Mouse (Mus musculus): ENCODE results near the gene Cdc34. TPM values are rescaled to one million over a fixed set of nuclear protein-coding genes. Genes with fewer than 3 reads are reported as not detected.
"Not testable (repeated sequence)": the region's sequence is repeated elsewhere in the genome, so short reads cannot be mapped to it uniquely, and the experiment has no call there.

Cdc34 gene
- total RNA-seq, 2 experiments from 2014 or later, result 307 to 315 TPM

- no peak for DNase-seq (ENCODE audit: low spot score in 2 of 2)
These were observed 11.8 kb downstream of the Cdc34 start for GRCm38 (mm10) chr10:79693580-79694378.

GRCm38 (mm10) chr10:79694379-79694655 lies 12.3 kb downstream of the Cdc34 start:
- no peak for DNase-seq (ENCODE audit: low spot score in 2 of 2)

DNA sequence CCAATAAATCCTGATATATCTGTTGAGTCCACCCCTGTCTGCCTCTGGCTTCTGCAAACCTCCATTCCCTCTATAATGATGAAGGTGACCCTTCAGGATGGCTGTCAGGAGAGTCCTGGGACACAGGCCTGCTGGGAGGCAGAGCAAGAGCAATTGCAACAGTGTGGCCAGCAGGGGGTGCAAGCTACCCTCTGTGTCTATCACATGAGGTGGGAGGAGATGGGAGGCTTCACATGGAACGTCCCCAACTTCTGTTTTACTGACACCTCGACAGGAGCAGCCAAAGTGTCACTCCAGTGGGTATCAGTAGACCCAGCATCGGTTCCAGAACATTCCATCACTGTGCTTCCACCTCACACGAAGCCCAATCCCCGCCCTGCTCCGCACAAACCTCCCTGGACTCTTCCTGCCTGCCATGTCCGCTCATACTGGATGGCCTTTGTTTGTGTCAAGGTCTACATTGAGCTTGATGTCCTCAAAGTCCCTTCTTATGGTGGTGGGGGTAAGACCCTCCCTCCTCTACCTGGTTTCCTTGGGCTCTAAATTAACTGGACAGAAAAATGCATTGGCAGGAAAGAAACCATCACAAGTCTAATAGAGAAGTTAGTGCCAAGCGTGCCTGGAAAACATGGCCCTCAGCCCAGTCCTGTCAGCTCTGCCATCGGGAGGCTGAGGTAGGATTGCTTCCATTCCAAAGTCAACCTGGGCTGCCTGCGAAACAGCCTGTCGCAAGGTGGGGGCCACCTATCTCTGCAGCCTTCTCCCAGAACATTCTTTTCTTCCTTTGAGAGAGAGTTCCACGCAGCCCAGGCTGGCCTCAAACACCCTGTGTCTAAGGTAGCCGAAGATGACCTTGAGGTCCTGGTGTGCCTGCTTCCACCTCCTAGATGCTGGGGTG lies 13.5 kb downstream of the Cdc34 start:
- DNase-seq (ENCODE audit: low spot score in 2 of 2), result peak; percentile 66 to 83

DNA sequence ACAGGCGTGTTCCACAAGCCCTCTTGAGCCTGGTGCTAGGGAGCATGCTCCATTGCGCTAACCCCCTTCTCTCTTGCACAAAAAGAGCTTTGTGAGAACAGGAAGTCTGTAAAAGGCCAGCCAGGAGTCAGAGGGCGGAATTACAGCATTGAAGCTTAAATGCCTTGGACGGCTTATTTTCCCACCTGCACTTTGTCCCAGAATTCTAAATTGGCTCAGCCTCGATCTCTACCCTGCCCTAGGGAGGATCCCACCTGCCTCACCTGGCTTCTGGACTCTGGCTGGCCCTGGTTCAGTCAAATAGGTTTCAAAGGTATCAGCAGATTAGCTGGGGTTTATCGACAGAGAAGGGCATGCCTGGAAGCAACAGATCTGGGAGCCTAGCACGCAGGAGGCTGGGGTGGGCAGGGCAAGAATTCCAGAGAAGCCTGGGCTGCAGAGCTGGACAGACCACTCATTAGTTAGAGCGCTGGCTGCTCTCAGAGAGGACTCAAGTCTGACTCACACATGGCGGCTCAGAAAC lies 14.2 kb downstream of the Cdc34 start:
- no peak for DNase-seq (ENCODE audit: low spot score in 2 of 2)

- no peak for DNase-seq (ENCODE audit: low spot score in 2 of 2)
These were observed 15.9 kb downstream of the Cdc34 start for GRCm38 (mm10) chr10:79697916-79698315.

- DNase-seq (ENCODE audit: low spot score in 2 of 2), result no peak
These were observed 16.5 kb downstream of the Cdc34 start for GRCm38 (mm10) chr10:79698459-79698858.

- no peak for DNase-seq (ENCODE audit: low spot score in 2 of 2)
These were observed 18.7 kb downstream of the Cdc34 start for GRCm38 (mm10) chr10:79700676-79701075.

DNA sequence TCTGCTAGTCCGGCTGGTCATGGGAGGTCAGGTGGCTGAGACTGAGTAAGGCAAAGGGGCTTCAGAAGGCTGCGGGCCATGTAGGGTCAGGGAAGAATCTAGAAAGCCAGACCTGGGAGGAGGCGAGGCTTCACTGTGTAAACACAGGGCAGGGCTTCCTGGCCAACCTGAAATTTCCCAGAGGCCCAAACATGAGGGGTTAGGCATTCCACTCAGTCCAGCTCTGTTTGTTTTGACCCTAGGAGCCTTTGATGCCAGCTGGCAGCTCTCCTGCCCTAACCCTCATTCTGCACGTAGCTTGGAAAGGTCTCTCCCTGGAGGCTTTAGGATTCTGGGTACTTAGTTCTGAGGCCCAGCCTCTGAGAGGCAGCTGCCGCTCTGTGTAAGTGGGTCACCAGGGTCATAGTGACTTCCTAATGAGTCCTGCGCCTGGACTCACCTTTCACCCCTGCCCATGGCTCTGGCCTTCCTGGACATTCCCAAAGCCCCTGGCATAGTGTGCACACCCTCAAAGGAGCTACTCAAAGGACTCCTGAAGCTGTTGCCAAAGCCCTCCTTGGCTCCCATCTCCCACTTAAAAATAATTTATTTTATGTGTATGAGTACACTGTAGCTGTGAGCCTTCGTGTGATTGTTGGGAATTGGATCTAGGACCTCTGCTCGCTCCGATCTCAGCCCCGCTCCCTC lies 19.6 kb downstream of the Cdc34 start:
- DNase-seq (ENCODE audit: low spot score in 2 of 2), result no peak

DNA sequence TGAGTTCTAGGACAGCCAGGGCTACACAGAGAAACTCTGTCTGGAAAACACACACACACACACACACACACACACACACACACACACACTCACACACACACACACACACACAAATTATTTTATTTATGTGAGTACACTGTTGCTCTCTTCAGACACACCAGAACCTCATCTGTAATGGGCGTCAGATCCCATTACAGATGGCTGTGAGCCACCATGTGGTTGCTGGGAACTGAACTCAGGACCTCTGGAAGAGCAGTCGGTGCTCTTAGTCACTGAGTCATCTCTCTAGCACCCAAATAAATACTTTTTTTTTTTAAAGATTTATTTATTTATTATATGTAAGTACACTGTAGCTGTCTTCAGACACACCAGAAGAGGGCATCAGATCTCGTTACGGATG lies 21.0 kb downstream of the Cdc34 start:
- not testable (repeated sequence) for DNase-seq (ENCODE audit: low spot score in 2 of 2)

GRCm38 (mm10) chr10:79703541-79703940 lies 21.5 kb downstream of the Cdc34 start:
- no peak for DNase-seq (ENCODE audit: low spot score in 2 of 2)

- DNase-seq (ENCODE audit: low spot score in 2 of 2), result peak; percentile 98 to 99
These were observed 22.3 kb downstream of the Cdc34 start, which contains the start of gene Bsg for GRCm38 (mm10) chr10:79704065-79704969. TSS of gene Bsg (plus strand) at chr10:79704491.

- no peak for DNase-seq (ENCODE audit: low spot score in 2 of 2)
These were observed 23.0 kb downstream of the Cdc34 start for GRCm38 (mm10) chr10:79704970-79705360.

DNA sequence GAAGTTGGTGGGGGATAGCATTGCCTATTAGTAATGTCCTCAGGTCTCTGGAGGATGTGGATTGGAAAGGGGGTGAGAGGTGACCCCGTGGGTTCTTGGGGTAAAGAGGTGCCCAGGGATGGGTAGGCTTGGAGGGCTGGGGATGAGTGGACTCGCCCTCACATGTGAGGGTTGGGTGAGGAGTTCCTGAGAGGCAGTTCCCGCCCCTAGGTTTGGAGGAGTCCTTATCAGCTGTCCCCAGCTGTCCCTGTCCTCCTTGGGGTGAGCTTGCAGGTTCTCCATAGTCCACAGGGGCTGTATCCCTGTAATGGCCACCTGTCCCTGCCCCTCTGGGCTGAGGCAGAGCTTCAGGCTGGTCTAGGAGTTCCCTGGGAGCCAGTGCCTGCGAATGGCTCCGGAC lies 24.0 kb downstream of the Cdc34 start:
- no peak for DNase-seq (ENCODE audit: low spot score in 2 of 2)

- no peak for DNase-seq (ENCODE audit: low spot score in 2 of 2)
These were observed 24.6 kb downstream of the Cdc34 start for GRCm38 (mm10) chr10:79706406-79707094.

DNA sequence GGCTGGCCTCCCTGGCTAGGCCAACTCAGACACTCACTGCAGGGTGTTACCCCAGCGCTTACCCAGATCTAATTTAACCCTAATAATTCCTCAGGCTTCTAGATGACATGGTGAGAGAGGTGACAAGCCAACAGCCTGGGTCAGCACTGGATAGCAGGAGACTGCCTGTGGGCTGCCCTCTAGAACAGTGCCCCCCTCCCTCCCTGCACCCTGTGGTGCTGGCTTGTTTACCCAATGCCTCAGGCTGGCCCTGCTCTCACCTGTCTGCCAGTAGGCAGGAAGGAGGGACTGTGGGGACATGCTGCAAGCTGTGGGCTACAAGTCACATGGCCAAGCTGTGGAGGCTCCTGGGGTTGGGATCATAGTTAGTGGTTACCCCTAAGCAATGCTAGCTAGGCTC lies 25.2 kb downstream of the Cdc34 start:
- DNase-seq (ENCODE audit: low spot score in 2 of 2), result no peak

GRCm38 (mm10) chr10:79707759-79708158 lies 25.8 kb downstream of the Cdc34 start:
- no peak for DNase-seq (ENCODE audit: low spot score in 2 of 2)

DNA sequence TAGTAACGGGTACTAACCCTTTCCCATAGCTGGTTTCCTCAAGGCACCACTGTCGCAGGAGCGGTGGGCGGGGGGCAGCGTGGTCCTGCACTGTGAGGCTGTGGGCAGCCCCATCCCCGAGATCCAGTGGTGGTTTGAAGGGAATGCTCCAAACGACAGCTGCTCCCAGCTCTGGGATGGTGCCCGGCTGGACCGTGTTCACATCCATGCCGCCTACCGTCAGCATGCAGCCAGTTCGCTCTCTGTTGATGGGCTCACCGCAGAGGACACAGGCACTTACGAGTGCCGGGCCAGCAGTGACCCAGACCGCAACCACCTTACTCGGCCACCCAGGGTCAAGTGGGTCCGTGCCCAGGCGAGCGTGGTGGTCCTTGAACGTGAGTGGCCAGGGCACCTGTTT lies 26.7 kb downstream of the Cdc34 start:
- DNase-seq (ENCODE audit: low spot score in 2 of 2), result no peak

- no peak for DNase-seq (ENCODE audit: low spot score in 2 of 2)
These were observed 27.3 kb downstream of the Cdc34 start for GRCm38 (mm10) chr10:79709307-79709706.

DNA sequence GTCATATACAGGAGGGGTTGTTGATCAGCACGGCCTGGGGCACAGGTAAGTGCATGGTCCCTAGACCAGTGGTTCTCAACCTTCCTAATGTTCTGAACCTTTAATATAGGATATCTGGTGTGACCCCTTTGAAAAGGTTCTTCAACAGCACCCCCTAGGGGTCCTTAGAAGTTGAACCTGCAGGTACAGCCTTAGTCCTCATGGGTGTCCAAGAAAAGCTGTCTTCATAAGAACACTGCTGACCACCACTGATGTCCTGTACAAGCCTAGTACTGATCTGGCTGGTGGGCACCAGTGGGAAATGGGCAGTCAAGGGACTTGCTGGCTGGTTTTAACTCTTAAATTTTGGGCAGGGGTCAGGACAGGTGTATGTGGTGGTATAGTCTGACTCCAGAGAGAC lies 30.0 kb downstream of the Cdc34 start:
- DNase-seq (ENCODE audit: low spot score in 2 of 2), result no peak

Measured in gastrocnemius, postnatal 4 days (tissue).